Mouse (Mus musculus): ENCODE measurements around the gene AW549877.

DNA sequence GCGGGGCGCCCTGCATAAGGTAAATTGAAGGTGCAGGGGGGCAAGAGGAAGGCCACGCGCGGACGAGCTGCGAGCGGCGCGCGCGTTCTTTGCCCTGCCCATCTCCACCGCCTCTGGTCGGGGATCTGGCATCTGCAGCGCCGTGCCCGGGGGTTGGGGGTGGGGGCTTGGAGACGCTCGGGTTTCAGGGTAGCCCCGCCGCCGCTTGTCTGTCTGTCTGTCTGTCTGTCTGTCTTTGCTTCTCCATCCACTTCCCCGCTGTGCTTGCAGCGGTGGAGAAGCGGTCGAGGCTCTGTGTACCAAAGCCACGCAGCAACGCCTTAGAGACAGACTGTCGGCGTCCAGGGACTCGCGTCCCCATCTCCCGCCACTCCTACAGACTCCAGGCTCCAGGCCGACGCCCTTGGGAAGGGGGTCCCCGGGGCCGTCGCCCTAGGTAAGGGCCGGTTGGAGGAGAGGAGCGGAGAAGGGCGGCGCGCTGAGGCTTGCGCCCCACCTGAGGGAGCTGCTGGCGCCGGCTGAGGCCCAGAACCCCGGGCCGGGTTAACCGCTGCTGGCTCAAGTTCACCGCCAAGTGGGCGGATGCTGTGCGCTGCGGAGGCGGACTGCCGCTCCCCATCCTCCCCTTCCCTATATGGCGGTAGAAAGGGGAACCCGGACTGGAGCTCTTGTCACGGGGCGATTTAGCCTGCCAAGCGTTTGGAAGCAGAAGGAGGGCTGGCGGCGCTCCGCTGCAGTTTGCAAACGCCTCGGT, 31.5 kb upstream of the AW549877 start:
- TF ChIP-seq GATA1 (IDR thresholded peaks at IDR 0.05; ENCODE audit: borderline replicate concordance, low read length) (no peak), FLI1 (IDR thresholded peaks at IDR 0.05; ENCODE audit: low read length) (no peak)

Data from megakaryocyte, embryonic 14.5 days (primary cell).